Comparison of ENCODE assay signal across 8 mouse cellular contexts in the genomic region with DNA sequence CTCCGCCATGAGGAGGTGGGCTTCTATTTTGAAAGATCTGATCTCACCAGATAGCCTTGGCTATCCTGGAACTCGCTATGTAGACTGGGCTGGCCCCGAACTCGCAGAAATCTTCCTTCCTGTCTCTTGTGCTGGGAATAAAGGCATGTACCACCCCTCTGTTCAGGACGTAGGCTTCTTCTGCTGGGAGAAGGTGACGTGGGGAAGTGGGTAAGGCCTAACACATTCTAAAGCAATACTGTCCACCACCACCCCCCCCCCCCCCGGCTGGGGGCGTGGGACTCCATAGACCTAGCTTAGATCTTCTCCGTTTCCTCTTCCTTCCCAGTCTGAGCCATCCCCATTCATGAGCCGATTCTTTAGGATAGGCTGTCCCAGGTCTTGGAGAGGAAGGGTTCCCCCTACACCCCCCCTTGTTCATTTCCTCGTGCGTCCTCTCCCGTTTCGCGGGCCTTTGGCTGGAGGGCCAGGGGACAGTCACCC. TPM values are rescaled to one million over a fixed set of nuclear protein-coding genes. Genes with fewer than 3 reads are reported as not detected.
DNase-seq lines count a peak whose midpoint lies in the region; ATAC-seq and TF ChIP-seq lines count a peak whose summit lies in the region.

No protein-coding gene starts in this region.

- intact Hi-C loops in gastrocnemius, adult 2 months (cut with DNase I), result no loop called here
- intact Hi-C loops in left cerebral cortex, postnatal 10 days (cut with DNase I), result loop anchor here (5.0 kb wide), 1 partner anchor 54 kb away; a partner anchor contains a TSS

- DNase-seq in gastrocnemius, adult 2 months, result no peak
- no peak for DNase-seq in gastrocnemius, adult 8-10 months (ENCODE audit: low spot score in 2 of 2)
- peak; percentile 70 for DNase-seq in brain, adult 2 months (ENCODE audit: low read depth, low spot score)
- no peak for DNase-seq in hindbrain, embryonic 11.5 days (ENCODE audit: low spot score)
- no peak for DNase-seq in right cerebral cortex, adult 18-20 months
- DNase-seq in left cerebral cortex, postnatal 10 days (ENCODE audit: extremely low spot score in 1 of 2, low spot score in 2 of 2), result no peak

- WGBS in hindbrain, embryonic 11.5 days, result 0% methylated on average over 14 of the region's 15 CpGs
- 4% methylated on average over 15 of the region's 15 CpGs for WGBS in liver, embryonic 15.5 days (ENCODE audit: insufficient replicate concordance)
- WGBS in stomach, embryonic 16.5 days, result 1% methylated on average over 14 of the region's 15 CpGs

- peak overlapping the region; percentile 89 for H3K4me2 ChIP-seq in hindbrain, embryonic 11.5 days (replicated peaks; ENCODE audit: low read depth, low read length)
- peak overlapping the region; percentile 63 for H3K4me2 ChIP-seq in liver, embryonic 15.5 days
- H3K4me2 ChIP-seq in stomach, embryonic 16.5 days (ENCODE audit: low read depth, low read length), result peak overlapping the region; percentile 61

- no peaks in the 10 kb centered on the region for H3K27me3 ChIP-seq in hindbrain, embryonic 11.5 days (ENCODE audit: control insufficient read depth, insufficient read depth, low read length)
- peaks cover 78% of the 10 kb centered on the region for H3K27me3 ChIP-seq in liver, embryonic 15.5 days
- H3K27me3 ChIP-seq in stomach, embryonic 16.5 days (ENCODE audit: control insufficient read depth, insufficient read depth, low read length), result no peaks in the 10 kb centered on the region

- H3K27ac ChIP-seq in gastrocnemius, adult 2 months, result peak overlapping the region; percentile 86
- peak overlapping the region; percentile 94 for H3K27ac ChIP-seq in hindbrain, embryonic 11.5 days (ENCODE audit: low read depth, low read length)
- H3K27ac ChIP-seq in liver, embryonic 15.5 days (replicated peaks), result peak overlapping the region; percentile 69
- H3K27ac ChIP-seq in stomach, embryonic 16.5 days (ENCODE audit: low read length), result peak overlapping the region; percentile 99

- peak overlapping the region; percentile 100 for H3K9ac ChIP-seq in hindbrain, embryonic 11.5 days (ENCODE audit: low read depth, low read length)
- H3K9ac ChIP-seq in liver, embryonic 15.5 days, result peak overlapping the region; percentile 37
- peak overlapping the region; percentile 96 for H3K9ac ChIP-seq in stomach, embryonic 16.5 days (ENCODE audit: low read length)

- peaks cover 8% of the 10 kb centered on the region; the same call in 1 of the 2 replicates for H3K4me1 ChIP-seq in hindbrain, embryonic 11.5 days (replicated peaks; ENCODE audit: control insufficient read depth, insufficient read depth, low read length)
- peaks cover 30% of the 10 kb centered on the region for H3K4me1 ChIP-seq in liver, embryonic 15.5 days (replicated peaks)
- H3K4me1 ChIP-seq in stomach, embryonic 16.5 days (ENCODE audit: control insufficient read depth, insufficient read depth, low read length), result peaks cover 36% of the 10 kb centered on the region

- no peak for TF ChIP-seq CTCF in gastrocnemius, adult 2 months (IDR thresholded peaks at IDR 0.05)

- ATAC-seq in hindbrain, embryonic 11.5 days (ENCODE audit: low FRiP score), result peak; percentile 68
- ATAC-seq in liver, embryonic 15.5 days (ENCODE audit: insufficient read depth), result peak; percentile 29
- ATAC-seq in stomach, embryonic 16.5 days (ENCODE audit: insufficient read depth, low FRiP score), result peak; percentile 48

- peak overlapping the region; percentile 81 for H3K4me3 ChIP-seq in gastrocnemius, adult 2 months
- H3K4me3 ChIP-seq in hindbrain, embryonic 11.5 days (ENCODE audit: low read depth, low read length), result peak overlapping the region; percentile 98
- peak overlapping the region; percentile 54 for H3K4me3 ChIP-seq in liver, embryonic 15.5 days (replicated peaks)
- peak overlapping the region; percentile 88 for H3K4me3 ChIP-seq in stomach, embryonic 16.5 days (replicated peaks; ENCODE audit: low read length)

- peaks cover under 1% of the 10 kb centered on the region; the same call in 1 of the 2 replicates for H3K36me3 ChIP-seq in hindbrain, embryonic 11.5 days (ENCODE audit: control insufficient read depth, insufficient read depth, low read length)
- H3K36me3 ChIP-seq in liver, embryonic 15.5 days (replicated peaks), result no peaks in the 10 kb centered on the region
- H3K36me3 ChIP-seq in stomach, embryonic 16.5 days (ENCODE audit: control insufficient read depth, insufficient read depth, low read length), result 0 out of 2 replicates have a peak, but pooled peaks cover 3% of the 10 kb centered on the region

- no peaks in the 10 kb centered on the region for H3K9me3 ChIP-seq in hindbrain, embryonic 11.5 days (ENCODE audit: control insufficient read depth, low read length)
- no peaks in the 10 kb centered on the region for H3K9me3 ChIP-seq in liver, embryonic 15.5 days (replicated peaks)
- H3K9me3 ChIP-seq in stomach, embryonic 16.5 days (replicated peaks; ENCODE audit: control insufficient read depth, low read length), result no peaks in the 10 kb centered on the region

RNA-seq across cellular contexts. Expression of a gene that starts 1.3 kb away (rescaled TPM):
- total RNA-seq in gastrocnemius, adult 2 months (2021), result 1 to 10 TPM; 4.4 to 7.3 TPM
- total RNA-seq in gastrocnemius, adult 8-10 months (2022), result 1 to 10 TPM; 3.0 to 7.9 (median 5.0) TPM
- 570 and 615 TPM in 2 replicates for polyA plus RNA-seq in hindbrain, embryonic 11.5 days (2014; fragmentation: Nextera tagmentation; extraction: Ambion mirVana)
- polyA plus RNA-seq in liver, embryonic 15.5 days (2015; fragmentation: Nextera tagmentation; extraction: Ambion mirVana), result 23.0 and 23.4 TPM in 2 replicates
- polyA plus RNA-seq in stomach, embryonic 16.5 days (2015; fragmentation: Nextera tagmentation; extraction: Ambion mirVana), result 161 and 176 TPM in 2 replicates
- 100 to 1,000 TPM; 442 to 448 TPM for total RNA-seq in left cerebral cortex, postnatal 10 days (2021)

RNA-seq across cellular contexts. Expression of a gene that starts 54.9 kb away (rescaled TPM):
- total RNA-seq in gastrocnemius, adult 2 months (2021), result 100 to 1,000 TPM; 365 to 571 TPM
- 100 to 1,000 TPM; 301 to 406 (median 351) TPM for total RNA-seq in gastrocnemius, adult 8-10 months (2022)
- polyA plus RNA-seq in hindbrain, embryonic 11.5 days (2014; fragmentation: Nextera tagmentation; extraction: Ambion mirVana), result 15,671 and 16,656 TPM in 2 replicates
- 5,733 and 6,728 TPM in 2 replicates for polyA plus RNA-seq in liver, embryonic 15.5 days (2015; fragmentation: Nextera tagmentation; extraction: Ambion mirVana)
- polyA plus RNA-seq in stomach, embryonic 16.5 days (2015; fragmentation: Nextera tagmentation; extraction: Ambion mirVana), result 14,659 and 15,131 TPM in 2 replicates
- 1,000 to 10,000 TPM; 3,611 to 3,673 TPM for total RNA-seq in left cerebral cortex, postnatal 10 days (2021)

Comparison
In these comparisons a context has a peak if more than half of its experiments do, and no peak if none do; other contexts are left out.
1. H3K9ac ChIP-seq: peak in every context shown above with its lines; median percentile 100 in hindbrain, embryonic 11.5 days; 96 in stomach, embryonic 16.5 days; 37 in liver, embryonic 15.5 days.
2. RNA of a gene that starts 1.3 kb away (total RNA-seq): 442 to 448 TPM in left cerebral cortex, postnatal 10 days; 4.4 to 7.3 TPM in gastrocnemius, adult 2 months and 3.0 to 7.9 TPM in gastrocnemius, adult 8-10 months; every median in the first group is over 10 times any median in the second.
3. RNA of a gene that starts 54.9 kb away (total RNA-seq): 3,611 to 3,673 TPM in left cerebral cortex, postnatal 10 days; 365 to 571 TPM in gastrocnemius, adult 2 months and 301 to 406 TPM in gastrocnemius, adult 8-10 months; every median in the first group is over 4 times any median in the second.
4. Peak in every context shown above with its lines, with median percentiles within 50 percentile points of each other: H3K27ac ChIP-seq, H3K4me3 ChIP-seq, ATAC-seq and H3K4me2 ChIP-seq.